Mouse (Mus musculus): ENCODE measurements around the gene Tas1r1.

Gene Tas1r1

GRCm38 (mm10) chr4:151988342-151989109 lies 49.8 kb downstream of the Tas1r1 start, which contains the start of gene Thap3:
Gene Thap3 (minus strand): TSS chr4:151988997.
- in situ Hi-C loops (cut with MboI, MseI) = no loop called here

GRCm38 (mm10) chr4:151988014-151988341 lies 50.4 kb downstream of the Tas1r1 start:
- in situ Hi-C loops (cut with MboI, MseI) = no loop called here

- in situ Hi-C loops (cut with MboI, MseI) = no loop called here
Observed at GRCm38 (mm10) chr4:151986650-151987049, 51.7 kb downstream of the Tas1r1 start.

- in situ Hi-C loops (cut with MboI, MseI) = no loop called here
Observed at GRCm38 (mm10) chr4:151985886-151986285, 52.5 kb downstream of the Tas1r1 start.

GRCm38 (mm10) chr4:151983560-151983959 lies 54.8 kb downstream of the Tas1r1 start:
- in situ Hi-C loops (cut with MboI, MseI) = loop anchor here (5.0 kb wide), 1 partner anchor 44 kb away; the partner anchor contains the start of gene Zbtb48

GRCm38 (mm10) chr4:151983043-151983442 lies 55.3 kb downstream of the Tas1r1 start:
- in situ Hi-C loops (cut with MboI, MseI) = loop anchor here (5.0 kb wide), 1 partner anchor 44 kb away; the partner anchor contains the start of gene Zbtb48

GRCm38 (mm10) chr4:151981363-151981762 lies 57.0 kb downstream of the Tas1r1 start:
- in situ Hi-C loops (cut with MboI, MseI) = loop anchor here (5.0 kb wide), 1 partner anchor 46 kb away; the partner anchor contains the start of gene Zbtb48

- in situ Hi-C loops (cut with MboI, MseI) = loop anchor here (5.0 kb wide), 1 partner anchor 47 kb away; the partner anchor contains the start of gene Zbtb48
Observed at GRCm38 (mm10) chr4:151980699-151981098, 57.7 kb downstream of the Tas1r1 start.

Data from T-helper 1 cell (primary cell).